Comparison of ENCODE assay signal across 19 mouse cellular contexts in the genomic region with DNA sequence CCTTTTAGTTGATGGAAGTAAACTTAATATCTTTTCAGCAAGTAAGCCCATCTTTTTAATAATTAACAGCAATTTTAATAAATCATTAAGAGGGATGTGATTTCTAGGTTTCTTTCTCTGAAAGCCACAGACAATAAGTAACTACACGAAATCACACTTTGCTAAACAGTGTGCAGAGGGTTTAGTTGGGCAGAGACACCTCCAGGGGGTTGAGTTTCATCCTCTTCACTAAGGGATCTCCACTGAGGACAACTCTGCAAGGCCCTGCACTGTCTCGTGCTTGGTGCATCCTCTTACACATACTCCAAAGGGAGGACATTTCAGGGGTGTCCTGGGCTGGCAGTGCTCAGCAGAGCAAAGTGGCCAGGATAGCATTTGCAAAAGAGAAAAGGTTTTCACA.
"Had no signal": no experiment of that assay in that cellular context is flagged by ENCODE, and none has a peak within 500 bp of the region (broad histone marks: within the 10 kb centered on the region; RNA-seq: fewer than 3 reads in every experiment).

No protein-coding gene starts in this region.

- H3K27me3 ChIP-seq: limb, embryonic 12.5 days; limb, embryonic 15.5 days; midbrain, embryonic 13.5 days; neural tube, embryonic 12.5 days; stomach, embryonic 15.5 days had no signal

- H3K4me3 ChIP-seq: limb, embryonic 12.5 days; limb, embryonic 15.5 days; midbrain, embryonic 13.5 days; neural tube, embryonic 12.5 days; stomach, embryonic 15.5 days had no signal

- ATAC-seq: inflammation-experienced regulatory T-cells, adult 6 months; intestine, embryonic 16.5 days; liver, postnatal 0 days; lung, postnatal 0 days; midbrain, embryonic 13.5 days had no signal

- H3K9me3 ChIP-seq: limb, embryonic 12.5 days; limb, embryonic 15.5 days; midbrain, embryonic 13.5 days; neural tube, embryonic 12.5 days; stomach, embryonic 15.5 days had no signal

- H3K4me2 ChIP-seq: limb, embryonic 12.5 days; limb, embryonic 15.5 days; liver, embryonic 11.5 days; lung, embryonic 14.5 days; midbrain, embryonic 13.5 days; neural tube, embryonic 12.5 days; stomach, embryonic 15.5 days had no signal

- H3K4me1 ChIP-seq: limb, embryonic 12.5 days; limb, embryonic 15.5 days; midbrain, embryonic 13.5 days; neural tube, embryonic 12.5 days; stomach, embryonic 15.5 days had no signal

- DNase-seq: kidney, postnatal 4 days; left cerebral cortex, postnatal 4 days; liver, postnatal 0 days; lung, embryonic 14.5 days; retina, postnatal 1 day; right cerebral cortex, postnatal 25 days; spleen, adult 18-20 months; thymus, postnatal 25 days had no signal

- H3K36me3 ChIP-seq: limb, embryonic 12.5 days; limb, embryonic 15.5 days; midbrain, embryonic 13.5 days; neural tube, embryonic 12.5 days; stomach, embryonic 15.5 days had no signal

- H3K27ac ChIP-seq: limb, embryonic 12.5 days; limb, embryonic 15.5 days; liver, embryonic 14.5 days; macrophage; midbrain, embryonic 13.5 days; neural tube, embryonic 12.5 days; stomach, embryonic 15.5 days had no signal

- H3K9ac ChIP-seq: limb, embryonic 12.5 days; limb, embryonic 15.5 days; liver, embryonic 14.5 days; liver, postnatal 0 days; lung, embryonic 14.5 days; midbrain, embryonic 13.5 days; neural tube, embryonic 12.5 days; stomach, embryonic 15.5 days had no signal
